Mouse (Mus musculus): ENCODE results near the gene Dhrs3. TPM values are rescaled to one million over a fixed set of nuclear protein-coding genes. Genes with fewer than 3 reads are reported as not detected.

Dhrs3 gene
- polyA plus RNA-seq, 1 experiment from 2014 or later = 30.0 TPM

GRCm38 (mm10) chr4:144939847-144940411 is 47.3 kb downstream of the Dhrs3 start:
- Histone ChIP-seq H3K27me3 (replicated peaks) (peaks cover 7% of the 10 kb centered on the region; the same call in 1 of the 2 replicates), H3K4me2 (no peak overlapping the region), H3K4me1 (replicated peaks) (no peaks in the 10 kb centered on the region), H3K9me3 (replicated peaks) (no peaks in the 10 kb centered on the region), H3K36me3 (no peaks in the 10 kb centered on the region), H3K27ac (ENCODE audit: poor library complexity, severe bottlenecking) (no peak overlapping the region), H3K9ac (no peak overlapping the region), H3K4me3 (no peak overlapping the region)
- no peak for ATAC-seq (ENCODE audit: insufficient number of reproducible peaks, low FRiP score)
- 77% methylated on average over 4 of the region's 4 CpGs for WGBS

- H3K4me3 ChIP-seq = no peak overlapping the region
- H3K27ac ChIP-seq (ENCODE audit: poor library complexity, severe bottlenecking) = no peak overlapping the region
- no peaks in the 10 kb centered on the region for H3K9me3 ChIP-seq (replicated peaks)
- WGBS = 61% methylated on average over 13 of the region's 13 CpGs
- no peaks in the 10 kb centered on the region for H3K36me3 ChIP-seq
- H3K4me1 ChIP-seq (replicated peaks) = no peaks in the 10 kb centered on the region
- peaks cover 7% of the 10 kb centered on the region; the same call in 1 of the 2 replicates for H3K27me3 ChIP-seq (replicated peaks)
- 0 out of 2 replicates have a peak, but pooled peaks have one; percentile 37 for ATAC-seq (ENCODE audit: insufficient number of reproducible peaks, low FRiP score)
- H3K4me2 ChIP-seq = no peak overlapping the region
- no peak overlapping the region for H3K9ac ChIP-seq
Observed at GRCm38 (mm10) chr4:144940796-144941462, 48.3 kb downstream of the Dhrs3 start.

- Histone ChIP-seq H3K36me3 (no peaks in the 10 kb centered on the region), H3K4me3 (no peak overlapping the region), H3K9ac (no peak overlapping the region), H3K4me2 (no peak overlapping the region), H3K9me3 (replicated peaks) (no peaks in the 10 kb centered on the region), H3K27ac (ENCODE audit: poor library complexity, severe bottlenecking) (no peak overlapping the region), H3K27me3 (replicated peaks) (no peaks in the 10 kb centered on the region), H3K4me1 (replicated peaks) (peaks cover 3% of the 10 kb centered on the region; the same call in 1 of the 2 replicates)
- ATAC-seq (ENCODE audit: insufficient number of reproducible peaks, low FRiP score) = no peak
- WGBS = 85% methylated on average over 3 of the region's 3 CpGs
Observed at GRCm38 (mm10) chr4:144942433-144942832, 49.8 kb downstream of the Dhrs3 start.

GRCm38 (mm10) chr4:144943273-144943672 is 50.6 kb downstream of the Dhrs3 start:
- Histone ChIP-seq H3K27ac (ENCODE audit: poor library complexity, severe bottlenecking) (no peak overlapping the region), H3K9me3 (replicated peaks) (no peaks in the 10 kb centered on the region), H3K4me1 (replicated peaks) (peaks cover 11% of the 10 kb centered on the region), H3K36me3 (no peaks in the 10 kb centered on the region), H3K9ac (no peak overlapping the region), H3K4me2 (no peak overlapping the region), H3K27me3 (replicated peaks) (no peaks in the 10 kb centered on the region), H3K4me3 (no peak overlapping the region)
- ATAC-seq (ENCODE audit: insufficient number of reproducible peaks, low FRiP score) = no peak
- whole genome bisulfite sequencing = 39% methylated on average over 5 of the region's 5 CpGs

- Histone ChIP-seq H3K9ac (peak overlapping the region; percentile 5; the same call in 1 of the 2 replicates), H3K9me3 (replicated peaks) (no peaks in the 10 kb centered on the region), H3K36me3 (no peaks in the 10 kb centered on the region), H3K4me1 (replicated peaks) (peaks cover 39% of the 10 kb centered on the region), H3K4me3 (no peak overlapping the region), H3K27ac (ENCODE audit: poor library complexity, severe bottlenecking) (peak overlapping the region; percentile 26; the same call in 1 of the 2 replicates), H3K4me2 (no peak overlapping the region), H3K27me3 (replicated peaks) (no peaks in the 10 kb centered on the region)
- WGBS = 51% methylated on average over 6 of the region's 6 CpGs
- no peak for ATAC-seq (ENCODE audit: insufficient number of reproducible peaks, low FRiP score)
Observed at GRCm38 (mm10) chr4:144947738-144948390, 55.2 kb downstream of the Dhrs3 start.

- 9% methylated on average over 9 of the region's 9 CpGs for WGBS
Observed at GRCm38 (mm10) chr4:144949441-144950326, 57.1 kb downstream of the Dhrs3 start.

GRCm38 (mm10) chr4:144950327-144950711 is 57.7 kb downstream of the Dhrs3 start:
- no peak for ATAC-seq (ENCODE audit: insufficient number of reproducible peaks, low FRiP score)

More at GRCm38 (mm10) chr4:144949441-144950326, 57.1 kb downstream of the Dhrs3 start:
- H3K9ac ChIP-seq = peak overlapping the region; percentile 25; the same call in 1 of the 2 replicates
- H3K27me3 ChIP-seq (replicated peaks) = no peaks in the 10 kb centered on the region
- no peaks in the 10 kb centered on the region for H3K36me3 ChIP-seq
- peak; percentile 83 for ATAC-seq (ENCODE audit: insufficient number of reproducible peaks, low FRiP score)
- peak overlapping the region; percentile 3; the same call in 1 of the 2 replicates for H3K4me2 ChIP-seq
- H3K27ac ChIP-seq (ENCODE audit: poor library complexity, severe bottlenecking) = peak overlapping the region; percentile 73
- H3K4me3 ChIP-seq = no peak overlapping the region
- H3K9me3 ChIP-seq (replicated peaks) = no peaks in the 10 kb centered on the region
- peaks cover 39% of the 10 kb centered on the region for H3K4me1 ChIP-seq (replicated peaks)

GRCm38 (mm10) chr4:144950883-144951282 is 58.3 kb downstream of the Dhrs3 start:
- H3K27ac ChIP-seq (ENCODE audit: poor library complexity, severe bottlenecking) = no peak overlapping the region
- no peak overlapping the region for H3K4me2 ChIP-seq
- H3K36me3 ChIP-seq = no peaks in the 10 kb centered on the region
- no peaks in the 10 kb centered on the region for H3K27me3 ChIP-seq (replicated peaks)
- WGBS = 90% methylated on average over 3 of the region's 3 CpGs
- H3K9ac ChIP-seq = no peak overlapping the region
- H3K4me1 ChIP-seq (replicated peaks) = peaks cover 39% of the 10 kb centered on the region
- H3K9me3 ChIP-seq (replicated peaks) = no peaks in the 10 kb centered on the region
- H3K4me3 ChIP-seq = no peak overlapping the region
- ATAC-seq (ENCODE audit: insufficient number of reproducible peaks, low FRiP score) = no peak

More at GRCm38 (mm10) chr4:144950327-144950711, 57.7 kb downstream of the Dhrs3 start:
- WGBS = 59% methylated on average over 3 of the region's 3 CpGs
- H3K27ac ChIP-seq (ENCODE audit: poor library complexity, severe bottlenecking) = peak overlapping the region; percentile 73; the same call in 1 of the 2 replicates
- H3K4me1 ChIP-seq (replicated peaks) = peaks cover 39% of the 10 kb centered on the region
- H3K4me2 ChIP-seq = no peak overlapping the region
- no peaks in the 10 kb centered on the region for H3K27me3 ChIP-seq (replicated peaks)
- no peaks in the 10 kb centered on the region for H3K9me3 ChIP-seq (replicated peaks)
- no peak overlapping the region; the same call in 1 of the 2 replicates for H3K9ac ChIP-seq
- H3K36me3 ChIP-seq = no peaks in the 10 kb centered on the region
- H3K4me3 ChIP-seq = no peak overlapping the region

GRCm38 (mm10) chr4:144951859-144952258 is 59.2 kb downstream of the Dhrs3 start:
- WGBS = 53% methylated on average over 7 of the region's 7 CpGs
- Histone ChIP-seq H3K4me3 (no peak overlapping the region), H3K9me3 (replicated peaks) (no peaks in the 10 kb centered on the region), H3K4me1 (replicated peaks) (peaks cover 39% of the 10 kb centered on the region), H3K27ac (ENCODE audit: poor library complexity, severe bottlenecking) (no peak overlapping the region), H3K9ac (no peak overlapping the region), H3K36me3 (no peaks in the 10 kb centered on the region), H3K27me3 (replicated peaks) (no peaks in the 10 kb centered on the region), H3K4me2 (no peak overlapping the region)
- no peak for ATAC-seq (ENCODE audit: insufficient number of reproducible peaks, low FRiP score)

- no peaks in the 10 kb centered on the region for H3K36me3 ChIP-seq
- H3K9me3 ChIP-seq (replicated peaks) = no peaks in the 10 kb centered on the region
- H3K4me1 ChIP-seq (replicated peaks) = peaks cover 26% of the 10 kb centered on the region
- no peak for ATAC-seq (ENCODE audit: insufficient number of reproducible peaks, low FRiP score)
- H3K27me3 ChIP-seq (replicated peaks) = no peaks in the 10 kb centered on the region
- H3K4me3 ChIP-seq = no peak overlapping the region
- no peak overlapping the region for H3K27ac ChIP-seq (ENCODE audit: poor library complexity, severe bottlenecking)
- no peak overlapping the region for H3K9ac ChIP-seq
- no peak overlapping the region for H3K4me2 ChIP-seq
- WGBS = 80% methylated on average over 1 of the region's 1 CpGs
Observed at GRCm38 (mm10) chr4:144953421-144953820, 60.8 kb downstream of the Dhrs3 start.

Data from heart, embryonic 12.5 days (tissue).